Mouse (Mus musculus) small intestine, adult 2 months (tissue): ENCODE results near the gene Ctbs.

Source experiments
- CTCF ChIP-seq: fragments of 200-500 bp; IDR thresholded peaks from 2 replicates; pipeline ENCODE4 v1.5.1; 2012; ENCODE audit warnings: low read depth, mild to moderate bottlenecking, control low read depth, inconsistent platforms, low read length, moderate library complexity, mixed read lengths; ENCODE audit not compliant: insufficient replicate concordance, insufficient read length; ENCODE audit errors: extremely low read depth
- POLR2A ChIP-seq: fragments of 200-500 bp; IDR thresholded peaks from 2 replicates; pipeline ENCODE4 v1.6.1; 2012; ENCODE audit warnings: low read depth, mild to moderate bottlenecking, control low read depth, inconsistent platforms, low read length, moderate library complexity

DNA sequence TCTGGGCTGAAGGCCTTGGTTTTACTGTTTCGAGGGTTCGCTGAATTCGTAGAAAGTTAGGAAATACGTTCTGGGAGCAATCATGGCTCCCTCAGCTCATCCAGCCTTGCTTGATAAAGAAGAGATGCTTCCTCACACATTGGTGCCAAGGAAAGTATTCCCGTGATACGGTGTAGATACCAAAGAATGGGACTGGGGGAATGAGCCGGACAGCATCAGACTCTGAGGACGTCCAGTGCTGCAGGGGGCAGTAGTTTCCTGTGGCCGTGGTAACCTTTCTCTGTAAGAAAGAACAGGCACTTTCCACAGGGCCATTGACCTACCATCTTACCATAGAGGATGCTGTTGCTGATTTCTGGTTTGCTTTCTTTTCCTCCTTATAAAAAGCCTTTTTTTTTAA is 30.1 kb upstream of the Ctbs start:
- TF ChIP-seq POLR2A (no peak), CTCF (no peak)
